Mouse (Mus musculus): Measurements from ENCODE around the gene Zhx3. TPM values are rescaled to one million over a fixed set of nuclear protein-coding genes. Genes with fewer than 3 reads are reported as not detected.
A peak's percentile ranks its signal among the peaks of the same experiment; 100 is the strongest.

Gene Zhx3
- total RNA-seq, 2 experiments from 2014 or later: 99.5 to 101 TPM

- DNase-seq (ENCODE audit: low spot score in 2 of 2): peak in 1 of 2 experiments; percentile 26
Measured at GRCm38 (mm10) chr2:160883912-160884311, 11.1 kb upstream of the Zhx3 start.

GRCm38 (mm10) chr2:160882436-160882835 lies 9.6 kb upstream of the Zhx3 start:
- peak in 1 of 2 experiments; percentile 15 for DNase-seq (ENCODE audit: low spot score in 2 of 2)

- DNase-seq (ENCODE audit: low spot score in 2 of 2): no peak
Measured at GRCm38 (mm10) chr2:160881462-160882101, 8.8 kb upstream of the Zhx3 start.

DNA sequence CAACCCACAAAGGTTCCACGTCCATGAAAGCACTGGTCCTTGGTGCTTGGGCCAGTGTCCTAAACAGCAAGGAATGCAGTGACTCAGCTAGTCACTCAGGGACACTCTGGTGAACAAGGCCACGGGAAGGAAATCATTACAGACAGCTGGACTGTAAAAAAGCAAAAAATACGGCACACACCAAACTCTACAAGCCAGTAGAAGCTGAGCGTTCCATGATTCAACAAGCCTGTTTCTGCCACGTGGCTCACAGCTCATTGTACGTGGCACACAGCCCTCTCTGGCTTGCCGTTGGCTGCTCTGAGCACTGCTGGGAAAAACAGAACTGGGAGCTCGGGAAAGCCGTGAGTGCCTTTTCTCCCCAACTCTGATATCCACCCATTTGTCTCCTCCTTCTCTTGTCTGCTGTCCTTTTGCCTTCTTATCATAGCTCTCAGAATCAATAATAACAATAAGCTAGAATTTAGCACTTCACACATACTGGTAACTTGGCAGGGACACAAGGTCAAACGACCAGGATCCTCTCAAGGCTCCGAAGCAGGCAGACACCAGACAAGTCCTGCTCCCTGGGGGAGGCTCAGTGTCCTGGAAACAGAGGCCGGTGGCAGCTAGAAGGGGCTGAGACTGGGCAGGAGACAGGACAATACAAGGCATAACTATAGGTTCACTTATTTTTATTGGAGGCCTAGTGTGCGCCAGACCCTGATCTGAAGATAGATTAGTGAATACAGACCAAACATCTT lies 7.8 kb upstream of the Zhx3 start, which contains the start of gene Lpin3:
Gene Lpin3 (plus strand): TSS at position 218 of the 743 bp plus-strand sequence.
- peak; percentile 24 to 66 for DNase-seq (ENCODE audit: low spot score in 2 of 2)

- peak in 1 of 2 experiments; percentile 21 for DNase-seq (ENCODE audit: low spot score in 2 of 2)
Measured at GRCm38 (mm10) chr2:160876115-160876514, 3.3 kb upstream of the Zhx3 start.

GRCm38 (mm10) chr2:160874231-160874877 lies 1.6 kb upstream of the Zhx3 start:
- DNase-seq (ENCODE audit: low spot score in 2 of 2): no peak

GRCm38 (mm10) chr2:160872395-160872794 lies 403 bp downstream of the Zhx3 start:
- DNase-seq (ENCODE audit: low spot score in 2 of 2): peak; percentile 57 to 71

DNA sequence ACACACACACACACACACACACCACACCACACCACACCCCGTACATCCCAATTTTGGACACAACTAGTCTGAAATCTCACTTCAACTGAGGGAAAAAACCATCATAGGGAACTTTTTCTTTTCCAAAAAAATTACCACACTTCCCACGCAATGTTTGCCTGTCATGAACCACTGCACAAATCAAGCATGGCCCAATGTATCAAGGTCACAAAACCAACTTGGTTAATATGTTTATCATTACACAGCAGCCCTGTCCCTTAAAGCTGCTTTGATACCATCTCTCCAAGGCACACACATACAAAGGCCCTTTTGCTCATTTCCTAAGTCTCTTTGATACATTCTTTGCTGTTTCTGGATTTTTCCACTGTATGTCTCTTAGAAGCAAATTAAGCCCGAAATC lies 1.5 kb downstream of the Zhx3 start:
- peak in 1 of 2 experiments; percentile 23 for DNase-seq (ENCODE audit: low spot score in 2 of 2)

DNA sequence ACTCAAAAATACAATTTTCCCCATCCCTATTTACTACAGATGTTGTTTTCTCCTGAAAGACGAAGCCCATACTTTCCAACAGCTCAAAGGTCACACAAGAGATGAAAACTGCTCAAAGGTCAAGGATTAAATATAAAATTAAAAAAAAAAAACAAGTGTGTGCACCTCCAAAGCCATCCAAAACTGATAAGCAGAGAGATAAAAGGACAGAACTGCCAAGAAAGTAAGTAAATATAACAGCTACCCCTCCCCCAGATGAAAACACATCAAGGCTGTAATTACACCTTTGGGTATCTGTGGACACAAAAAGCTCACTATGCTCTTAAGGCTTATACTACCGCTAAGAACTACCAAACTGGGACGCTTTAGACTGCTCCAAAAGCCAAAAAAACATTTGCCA lies 3.4 kb downstream of the Zhx3 start:
- DNase-seq (ENCODE audit: low spot score in 2 of 2): no peak

DNA sequence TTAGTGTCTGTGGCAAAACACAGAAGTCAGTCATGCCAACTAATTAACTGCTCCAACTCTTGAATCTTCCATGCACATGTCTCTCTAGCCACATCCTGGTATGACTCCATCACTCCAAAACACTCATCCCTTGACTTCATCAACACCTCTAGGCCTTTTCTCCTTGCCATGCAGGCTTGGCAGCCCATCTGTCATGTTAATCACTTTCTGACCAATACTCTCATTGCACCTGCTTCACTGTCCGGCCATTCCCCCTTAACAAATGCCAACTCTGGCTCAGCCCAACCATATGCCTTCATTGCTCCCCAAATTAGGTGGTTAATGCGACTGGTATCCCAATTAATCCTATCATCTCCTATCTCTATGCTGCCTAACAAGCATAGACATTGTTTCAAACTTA lies 7.5 kb downstream of the Zhx3 start:
- DNase-seq (ENCODE audit: low spot score in 2 of 2): no peak

- DNase-seq (ENCODE audit: low spot score in 2 of 2): no peak
Measured at GRCm38 (mm10) chr2:160864112-160864511, 8.7 kb downstream of the Zhx3 start.

DNA sequence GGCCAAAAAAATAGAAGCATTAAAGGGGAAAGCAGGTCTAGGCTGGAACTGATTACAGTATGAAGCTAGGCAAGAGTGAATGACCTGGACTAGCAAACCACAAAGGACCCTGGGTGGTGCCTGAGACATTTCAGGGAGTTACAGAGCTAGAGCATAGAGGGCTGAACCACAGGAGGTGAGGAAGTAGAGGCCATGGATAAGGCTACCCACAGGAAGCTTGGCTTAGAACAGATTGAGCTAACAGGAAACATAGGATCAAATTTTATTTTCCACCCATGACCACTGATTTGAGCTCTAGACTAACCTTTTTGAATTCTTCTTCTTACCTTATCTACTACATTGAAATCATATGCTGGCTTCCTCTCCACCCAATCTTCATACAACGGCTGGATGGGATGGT lies 12.4 kb downstream of the Zhx3 start:
- no peak for DNase-seq (ENCODE audit: low spot score in 2 of 2)

GRCm38 (mm10) chr2:160856359-160857102 lies 16.3 kb downstream of the Zhx3 start:
- DNase-seq (ENCODE audit: low spot score in 2 of 2): no peak

- DNase-seq (ENCODE audit: low spot score in 2 of 2): peak; percentile 73 to 87
Measured at GRCm38 (mm10) chr2:160854687-160855086, 18.1 kb downstream of the Zhx3 start.

DNA sequence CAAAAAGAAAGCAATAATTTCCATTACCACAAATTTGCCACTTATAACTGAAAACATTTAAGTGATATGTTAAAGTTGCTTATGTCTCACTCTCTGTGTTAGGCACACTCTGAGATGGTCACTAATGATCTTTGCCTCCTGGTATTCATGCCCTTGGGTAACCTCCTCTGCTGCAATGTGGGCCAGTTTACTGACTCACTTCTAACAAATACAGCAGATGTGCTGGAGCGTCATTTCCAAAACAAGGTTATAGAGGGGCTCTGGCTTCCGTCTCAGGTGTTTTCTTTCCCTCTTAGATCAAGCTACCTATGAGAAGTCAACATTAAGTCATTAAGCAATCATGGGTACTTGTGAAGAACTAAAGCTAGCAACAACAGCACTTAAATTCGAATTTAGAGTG lies 22.4 kb downstream of the Zhx3 start:
- no peak for DNase-seq (ENCODE audit: low spot score in 2 of 2)

DNA sequence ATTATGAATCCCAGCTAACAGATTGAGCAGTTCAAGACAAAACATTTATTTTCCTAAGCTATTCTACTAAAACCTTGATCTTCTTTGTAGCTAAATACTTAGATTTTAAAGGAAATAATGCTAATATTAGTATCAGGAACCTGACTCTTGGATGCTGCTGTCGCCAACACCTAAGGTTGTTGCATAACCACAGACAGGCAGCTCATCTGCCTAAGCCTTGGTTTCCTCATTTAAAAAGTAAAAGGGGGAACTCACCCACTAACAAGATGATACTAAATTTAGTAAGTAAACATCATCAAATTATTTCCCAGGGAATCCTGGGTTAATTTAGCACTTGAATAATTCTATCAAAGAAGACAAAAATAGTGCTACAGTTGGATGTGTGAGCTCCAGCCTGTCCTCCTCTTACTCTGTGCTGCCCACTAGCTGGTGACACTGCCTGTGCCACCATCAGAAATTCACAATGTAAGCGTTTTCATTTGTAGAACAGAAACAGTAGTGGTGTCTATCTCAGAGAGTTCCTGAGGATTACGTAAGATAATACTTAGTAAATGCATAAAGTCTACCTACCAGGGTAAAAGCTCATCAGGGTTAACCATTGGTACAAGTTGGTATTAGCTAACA lies 23.1 kb downstream of the Zhx3 start:
- DNase-seq (ENCODE audit: low spot score in 2 of 2): no peak

- DNase-seq (ENCODE audit: low spot score in 2 of 2): no peak
Measured at GRCm38 (mm10) chr2:160848186-160848585, 24.6 kb downstream of the Zhx3 start.

- DNase-seq (ENCODE audit: low spot score in 2 of 2): no peak
Measured at GRCm38 (mm10) chr2:160847664-160848063, 25.1 kb downstream of the Zhx3 start.

DNA sequence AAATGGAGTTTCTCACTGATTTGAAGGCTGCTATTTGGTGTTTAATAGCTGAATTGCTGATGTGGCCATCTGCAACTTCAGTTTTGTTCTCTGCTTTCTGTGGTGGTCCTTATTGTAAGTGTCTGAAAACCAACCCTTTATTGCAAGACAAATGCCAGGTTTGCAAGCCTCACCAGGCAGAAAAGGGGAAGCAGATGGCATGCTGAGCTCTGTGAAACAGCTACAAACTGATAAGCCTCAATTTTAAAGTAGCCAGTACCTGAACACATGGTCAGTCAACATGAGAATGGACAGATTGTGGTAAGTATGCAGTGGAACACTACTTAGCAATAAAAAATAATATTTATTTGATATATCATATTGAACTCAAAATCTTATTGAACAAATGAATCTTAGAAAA lies 32.0 kb downstream of the Zhx3 start:
- DNase-seq (ENCODE audit: low spot score in 2 of 2): no peak

- no peak for DNase-seq (ENCODE audit: low spot score in 2 of 2)
Measured at GRCm38 (mm10) chr2:160810802-160811201, 62.0 kb downstream of the Zhx3 start.

DNA sequence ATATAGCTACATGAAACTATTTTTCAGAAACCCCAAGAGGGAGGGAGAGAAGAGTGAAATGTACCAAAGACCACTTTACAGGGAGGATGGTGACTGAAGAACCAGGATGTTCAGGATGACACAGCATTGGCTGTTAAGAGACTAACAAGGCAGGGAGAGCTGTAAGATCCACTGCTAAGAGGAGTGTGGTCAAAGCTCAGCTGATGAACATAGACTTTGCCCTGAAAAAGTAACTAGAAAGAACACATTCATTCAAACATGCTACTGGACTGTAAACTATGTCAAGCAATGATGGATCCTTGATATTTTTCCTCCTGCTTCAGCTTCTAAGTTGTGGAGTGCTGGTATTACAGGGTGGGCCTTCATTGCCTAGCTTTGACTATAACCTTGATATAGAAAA lies 62.4 kb downstream of the Zhx3 start:
- no peak for DNase-seq (ENCODE audit: low spot score in 2 of 2)
